Mouse (Mus musculus) frontal cortex, adult (tissue): ENCODE data around the gene Lhfpl1.
"Not testable (repeated sequence)": the region's sequence is repeated elsewhere in the genome, so short reads cannot be mapped to it uniquely, and the experiment has no call there.

Experiments
- ATAC-seq: cut with Nextera tagmentation; 2 replicates; pipeline ENCODE4 v1.9.2; 2017; ENCODE audit warnings: mild to moderate bottlenecking, moderate library complexity, mixed read lengths; ENCODE audit not compliant: low TSS enrichment

Gene Lhfpl1

GRCm38 (mm10) chrX:145348377-145349203 lies at the start of gene Lhfpl1:
TSS of gene Lhfpl1 (minus strand) at chrX:145349089.
- peak; percentile 50; the same call in 1 of the 2 replicates for ATAC-seq

- ATAC-seq = no peak
Observed at GRCm38 (mm10) chrX:145371839-145372238, 22.9 kb upstream of the Lhfpl1 start.

- ATAC-seq = no peak
Observed at GRCm38 (mm10) chrX:145362527-145362926, 13.6 kb upstream of the Lhfpl1 start.

- ATAC-seq = no peak
Observed at GRCm38 (mm10) chrX:145342402-145342801, 6.5 kb downstream of the Lhfpl1 start.

GRCm38 (mm10) chrX:145336141-145336540 lies 12.7 kb downstream of the Lhfpl1 start:
- no peak for ATAC-seq

GRCm38 (mm10) chrX:145308555-145308954 lies 40.3 kb downstream of the Lhfpl1 start:
- ATAC-seq = no peak

- ATAC-seq = peak; percentile 90
Observed at GRCm38 (mm10) chrX:145307174-145307573, 41.7 kb downstream of the Lhfpl1 start.

GRCm38 (mm10) chrX:145300232-145300631 lies 48.7 kb downstream of the Lhfpl1 start:
- not testable (repeated sequence) for ATAC-seq

GRCm38 (mm10) chrX:145272209-145272608 lies 76.7 kb downstream of the Lhfpl1 start:
- ATAC-seq = no peak

- ATAC-seq = no peak
Observed at GRCm38 (mm10) chrX:145271768-145272167, 77.1 kb downstream of the Lhfpl1 start.

- no peak for ATAC-seq
Observed at GRCm38 (mm10) chrX:145261803-145262202, 87.1 kb downstream of the Lhfpl1 start.
